Mouse (Mus musculus) right cerebral cortex, postnatal 4 days (tissue): Measurements from ENCODE around the gene Scaf11.

ENCODE experiments used
- DNase-seq: peaks from one replicate; pipeline ENCODE4 v3.0.0-alpha.2; 2022

Scaf11 gene

GRCm38 (mm10) chr15:96392878-96393277 lies 67.8 kb downstream of the Scaf11 start:
- DNase-seq = no peak

- no peak for DNase-seq
These were observed 72.1 kb downstream of the Scaf11 start for GRCm38 (mm10) chr15:96388565-96388964.

- no peak for DNase-seq
These were observed 78.4 kb downstream of the Scaf11 start for GRCm38 (mm10) chr15:96382223-96382622.

- DNase-seq = no peak
These were observed 82.9 kb downstream of the Scaf11 start for GRCm38 (mm10) chr15:96377701-96378100.

GRCm38 (mm10) chr15:96377263-96377662 lies 83.4 kb downstream of the Scaf11 start:
- peak; percentile 30 for DNase-seq

GRCm38 (mm10) chr15:96376214-96376613 lies 84.4 kb downstream of the Scaf11 start:
- DNase-seq = no peak

- DNase-seq = no peak
These were observed 87.5 kb downstream of the Scaf11 start for GRCm38 (mm10) chr15:96373161-96373560.

GRCm38 (mm10) chr15:96372628-96373027 lies 88.0 kb downstream of the Scaf11 start:
- DNase-seq = no peak

GRCm38 (mm10) chr15:96371311-96371710 lies 89.3 kb downstream of the Scaf11 start:
- no peak for DNase-seq

- DNase-seq = no peak
These were observed 94.3 kb downstream of the Scaf11 start for GRCm38 (mm10) chr15:96366176-96366963.

- no peak for DNase-seq
These were observed 95.3 kb downstream of the Scaf11 start for GRCm38 (mm10) chr15:96365351-96365750.
